Comparison of ENCODE assay signal across 9 mouse cellular contexts in the genomic region with DNA sequence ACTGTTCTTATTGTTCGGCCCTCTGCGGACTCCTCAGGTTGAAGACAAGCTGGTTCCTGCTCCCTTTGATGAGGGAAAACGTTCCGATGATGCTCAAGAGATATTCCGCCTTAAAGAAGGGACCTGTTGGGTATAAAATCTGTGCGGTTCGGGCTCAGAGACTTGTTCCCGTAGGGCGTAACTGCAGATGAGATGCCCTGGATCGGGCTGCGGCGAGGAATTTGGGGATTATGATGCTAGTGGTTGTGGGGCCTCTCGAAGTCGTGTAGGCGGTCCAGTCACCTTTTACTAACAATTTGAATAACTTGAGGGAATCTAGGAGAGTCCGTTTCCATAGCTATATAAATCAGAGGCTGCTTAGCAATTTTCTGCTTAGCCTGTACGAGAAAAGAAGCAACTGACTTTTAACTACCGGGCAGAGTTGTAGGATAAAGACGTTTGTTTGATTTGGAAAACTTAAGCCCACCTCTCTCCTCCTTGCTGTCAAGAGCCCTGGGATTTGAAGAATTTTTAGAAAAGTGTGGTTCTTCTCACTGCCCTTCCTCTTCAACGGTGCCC. TPM values are rescaled to one million over a fixed set of nuclear protein-coding genes. Genes with fewer than 3 reads are reported as not detected.
DNase-seq lines count a peak whose midpoint lies in the region; ATAC-seq lines count a peak whose summit lies in the region.
"Had no signal": no experiment of that assay in that cellular context is flagged by ENCODE, and none has a peak within 500 bp of the region (broad histone marks: within the 10 kb centered on the region; RNA-seq: fewer than 3 reads in every experiment).

A gene (minus strand): TSS at position 261 of the 558 bp plus-strand sequence.

- no peak within 1 kb of the TSS for H3K27ac ChIP-seq in hindbrain, embryonic 11.5 days (ENCODE audit: low read depth, low read length)
- H3K27ac ChIP-seq in liver, embryonic 13.5 days = no peak within 1 kb of the TSS
- peak within 1 kb of the TSS; percentile 86 for H3K27ac ChIP-seq in stomach, embryonic 16.5 days (ENCODE audit: low read length)

- peak within 1 kb of the TSS; percentile 61 for H3K4me3 ChIP-seq in hindbrain, embryonic 11.5 days (ENCODE audit: low read depth, low read length)
- H3K4me3 ChIP-seq in liver, embryonic 13.5 days (replicated peaks) = peak within 1 kb of the TSS; percentile 56
- peak within 1 kb of the TSS; percentile 87 for H3K4me3 ChIP-seq in stomach, embryonic 16.5 days (replicated peaks; ENCODE audit: low read length)

- WGBS in hindbrain, embryonic 11.5 days = under 1% methylated on average over 20 of the region's 20 CpGs
- WGBS in liver, embryonic 13.5 days (ENCODE audit: insufficient replicate concordance) = under 1% methylated on average over 20 of the region's 20 CpGs
- under 1% methylated on average over 20 of the region's 20 CpGs for WGBS in stomach, embryonic 16.5 days

- no peaks in the 10 kb centered on the region for H3K9me3 ChIP-seq in hindbrain, embryonic 11.5 days (ENCODE audit: control insufficient read depth, low read length)
- no peaks in the 10 kb centered on the region for H3K9me3 ChIP-seq in liver, embryonic 13.5 days (replicated peaks)
- no peaks in the 10 kb centered on the region for H3K9me3 ChIP-seq in stomach, embryonic 16.5 days (replicated peaks; ENCODE audit: control insufficient read depth, low read length)
- H3K9me3 ChIP-seq: G1E had no signal

- H3K4me1 ChIP-seq in hindbrain, embryonic 11.5 days (replicated peaks; ENCODE audit: control insufficient read depth, insufficient read depth, low read length) = no peaks in the 10 kb centered on the region
- peaks cover 11% of the 10 kb centered on the region for H3K4me1 ChIP-seq in liver, embryonic 13.5 days (replicated peaks)
- H3K4me1 ChIP-seq in stomach, embryonic 16.5 days (ENCODE audit: control insufficient read depth, insufficient read depth, low read length) = peaks cover 20% of the 10 kb centered on the region

- no peaks in the 10 kb centered on the region for H3K36me3 ChIP-seq in hindbrain, embryonic 11.5 days (ENCODE audit: control insufficient read depth, insufficient read depth, low read length)
- no peaks in the 10 kb centered on the region for H3K36me3 ChIP-seq in liver, embryonic 13.5 days
- H3K36me3 ChIP-seq in stomach, embryonic 16.5 days (ENCODE audit: control insufficient read depth, insufficient read depth, low read length) = no peaks in the 10 kb centered on the region
- H3K36me3 ChIP-seq: G1E had no signal

- DNase-seq in cerebellum, adult 8-10 months = peak; percentile 32
- no peak for DNase-seq in cerebellum, postnatal 4 days (ENCODE audit: low spot score in 2 of 2)
- DNase-seq in right cerebral cortex, postnatal 4 days = peak; percentile 6
- no peak for DNase-seq in right cerebral cortex, postnatal 25 days
- peak; percentile 46 for DNase-seq in hindbrain, embryonic 11.5 days (ENCODE audit: low spot score)
- DNase-seq in liver, embryonic 13.5 days = no peak
- DNase-seq in gastrocnemius, adult 8-10 months (ENCODE audit: low spot score in 2 of 2) = no peak

- no peak for ATAC-seq in hindbrain, embryonic 11.5 days (ENCODE audit: low FRiP score)
- no peak for ATAC-seq in liver, embryonic 13.5 days (ENCODE audit: low read depth)
- ATAC-seq in stomach, embryonic 16.5 days (ENCODE audit: insufficient read depth, low FRiP score) = peak; percentile 8; the same call in 1 of the 2 replicates

- peaks cover 36% of the 10 kb centered on the region for H3K27me3 ChIP-seq in hindbrain, embryonic 11.5 days (ENCODE audit: control insufficient read depth, insufficient read depth, low read length)
- peaks cover 55% of the 10 kb centered on the region for H3K27me3 ChIP-seq in liver, embryonic 13.5 days
- H3K27me3 ChIP-seq in stomach, embryonic 16.5 days (ENCODE audit: control insufficient read depth, insufficient read depth, low read length) = no peaks in the 10 kb centered on the region

- peak within 1 kb of the TSS; percentile 98 for H3K4me2 ChIP-seq in hindbrain, embryonic 11.5 days (replicated peaks; ENCODE audit: low read depth, low read length)
- peak within 1 kb of the TSS; percentile 76 for H3K4me2 ChIP-seq in liver, embryonic 13.5 days
- H3K4me2 ChIP-seq in stomach, embryonic 16.5 days (ENCODE audit: low read depth, low read length) = peak within 1 kb of the TSS; percentile 96

- H3K9ac ChIP-seq in hindbrain, embryonic 11.5 days (ENCODE audit: low read depth, low read length) = peak within 1 kb of the TSS; percentile 58
- H3K9ac ChIP-seq in liver, embryonic 13.5 days = no peak within 1 kb of the TSS; the same call in 1 of the 2 replicates
- peak within 1 kb of the TSS; percentile 92 for H3K9ac ChIP-seq in stomach, embryonic 16.5 days (ENCODE audit: low read length)

RNA-seq across cellular contexts. Expression of the gene that starts here (rescaled TPM):
- 6.7 and 8.1 TPM in 2 replicates for polyA plus RNA-seq in hindbrain, embryonic 11.5 days (2014; fragmentation: Nextera tagmentation; extraction: Ambion mirVana)
- 1.9 and 2.0 TPM in 2 replicates for polyA plus RNA-seq in liver, embryonic 13.5 days (2015; fragmentation: Nextera tagmentation; extraction: Ambion mirVana)
- polyA plus RNA-seq in stomach, embryonic 16.5 days (2015; fragmentation: Nextera tagmentation; extraction: Ambion mirVana) = 20.2 and 22.7 TPM in 2 replicates
- 1 to 10 TPM in 3 of 4 experiments, under 1 TPM in 1; 0.97 to 1.8 (median 1.2) TPM for total RNA-seq in gastrocnemius, adult 8-10 months (2022)
- polyA plus RNA-seq: G1E had no signal

Comparison
In these comparisons a context has a peak if more than half of its experiments do, and no peak if none do; other contexts are left out.
1. DNase-seq: peak in cerebellum, adult 8-10 months (single experiment), right cerebral cortex, postnatal 4 days (single experiment) and hindbrain, embryonic 11.5 days (single experiment); none in cerebellum, postnatal 4 days (0 of 2), right cerebral cortex, postnatal 25 days (single experiment), liver, embryonic 13.5 days (single experiment) and gastrocnemius, adult 8-10 months (0 of 2).
2. Peak in every context shown above with its lines, with median percentiles within 50 percentile points of each other: H3K4me2 ChIP-seq and H3K4me3 ChIP-seq.